Mouse (Mus musculus): ENCODE results near the gene Polr2l. TPM values are rescaled to one million over a fixed set of nuclear protein-coding genes. Genes with fewer than 3 reads are reported as not detected.
A peak's percentile ranks its signal among the peaks of the same experiment; 100 is the strongest.

Gene Polr2l
- polyA plus RNA-seq, 1 experiment from 2014 or later: 83.8 TPM

- peak overlapping the region; percentile 10; the same call in 1 of the 2 replicates for H3K4me3 ChIP-seq
- H3K27ac ChIP-seq: no peak overlapping the region
- peaks cover 42% of the 10 kb centered on the region for H3K4me1 ChIP-seq
- no peaks in the 10 kb centered on the region for H3K9me3 ChIP-seq
- 0 out of 2 replicates have a peak overlapping the region, but pooled peaks have one; percentile 9 for H3K9ac ChIP-seq
- ATAC-seq (replicated peaks): no peak
- H3K36me3 ChIP-seq (replicated peaks): no peaks in the 10 kb centered on the region
- WGBS: 8% methylated on average over 38 of the region's 38 CpGs
- peak overlapping the region; percentile 35 for H3K4me2 ChIP-seq
- peaks cover 61% of the 10 kb centered on the region for H3K27me3 ChIP-seq (replicated peaks)
Measured at GRCm38 (mm10) chr7:141464603-141465201, 10.2 kb downstream of the Polr2l start.

- no peak overlapping the region for H3K27ac ChIP-seq
- 0 out of 2 replicates have a peak, but pooled peaks cover 4% of the 10 kb centered on the region for H3K36me3 ChIP-seq (replicated peaks)
- 19% methylated on average over 12 of the region's 12 CpGs for WGBS
- H3K27me3 ChIP-seq (replicated peaks): peaks cover 65% of the 10 kb centered on the region
- no peak overlapping the region for H3K4me2 ChIP-seq
- H3K4me1 ChIP-seq: peaks cover 35% of the 10 kb centered on the region
- no peak for ATAC-seq (replicated peaks)
- no peak overlapping the region for H3K9ac ChIP-seq
- H3K4me3 ChIP-seq: 0 out of 2 replicates have a peak overlapping the region, but pooled peaks have one; percentile 10
- no peaks in the 10 kb centered on the region for H3K9me3 ChIP-seq
Measured at GRCm38 (mm10) chr7:141463824-141464602, 10.9 kb downstream of the Polr2l start.

GRCm38 (mm10) chr7:141462333-141462821, 12.6 kb downstream of the Polr2l start:
- Histone ChIP-seq H3K27ac (no peak overlapping the region), H3K9ac (0 out of 2 replicates have a peak overlapping the region, but pooled peaks have one; percentile 40), H3K36me3 (replicated peaks) (0 out of 2 replicates have a peak, but pooled peaks cover 4% of the 10 kb centered on the region), H3K4me2 (peak overlapping the region; percentile 59), H3K9me3 (no peaks in the 10 kb centered on the region), H3K4me3 (peak overlapping the region; percentile 38), H3K4me1 (peaks cover 20% of the 10 kb centered on the region), H3K27me3 (replicated peaks) (peaks cover 65% of the 10 kb centered on the region)
- ATAC-seq (replicated peaks): no peak
- 24% methylated on average over 5 of the region's 5 CpGs for WGBS

GRCm38 (mm10) chr7:141461521-141462332, 13.2 kb downstream of the Polr2l start:
- peaks cover 65% of the 10 kb centered on the region for H3K27me3 ChIP-seq (replicated peaks)
- H3K36me3 ChIP-seq (replicated peaks): 0 out of 2 replicates have a peak, but pooled peaks cover 4% of the 10 kb centered on the region
- H3K4me1 ChIP-seq: peaks cover 15% of the 10 kb centered on the region
- ATAC-seq (replicated peaks): no peak
- peak overlapping the region; percentile 59 for H3K4me2 ChIP-seq
- peak overlapping the region; percentile 38 for H3K4me3 ChIP-seq
- H3K9me3 ChIP-seq: no peaks in the 10 kb centered on the region
- peak overlapping the region; percentile 40 for H3K9ac ChIP-seq
- H3K27ac ChIP-seq: no peak overlapping the region
- WGBS: 3% methylated on average over 59 of the region's 59 CpGs

GRCm38 (mm10) chr7:141460391-141461113, 14.4 kb downstream of the Polr2l start, which contains the start of gene Cracr2b:
Gene Cracr2b (plus strand): TSS chr7:141461094.
- WGBS: 80% methylated on average over 15 of the region's 15 CpGs
- Histone ChIP-seq H3K4me3 (peak within 1 kb of the TSS; percentile 38), H3K9ac (peak within 1 kb of the TSS; percentile 40), H3K4me2 (peak within 1 kb of the TSS; percentile 59), H3K4me1 (peaks cover 27% of the 10 kb centered on the region), H3K27me3 (replicated peaks) (peaks cover 59% of the 10 kb centered on the region), H3K9me3 (no peaks in the 10 kb centered on the region), H3K27ac (no peak within 1 kb of the TSS), H3K36me3 (replicated peaks) (0 out of 2 replicates have a peak, but pooled peaks cover 4% of the 10 kb centered on the region)
- no peak for ATAC-seq (replicated peaks)

- 0 out of 2 replicates have a peak, but pooled peaks cover 4% of the 10 kb centered on the region for H3K36me3 ChIP-seq (replicated peaks)
- no peak overlapping the region for H3K4me2 ChIP-seq
- no peaks in the 10 kb centered on the region for H3K9me3 ChIP-seq
- peaks cover 27% of the 10 kb centered on the region for H3K4me1 ChIP-seq
- H3K9ac ChIP-seq: no peak overlapping the region
- no peak for ATAC-seq (replicated peaks)
- 86% methylated on average over 5 of the region's 5 CpGs for WGBS
- H3K4me3 ChIP-seq: no peak overlapping the region
- no peak overlapping the region for H3K27ac ChIP-seq
- H3K27me3 ChIP-seq (replicated peaks): peaks cover 53% of the 10 kb centered on the region
Measured at GRCm38 (mm10) chr7:141460001-141460390, 14.9 kb downstream of the Polr2l start.

GRCm38 (mm10) chr7:141459301-141459711, 15.6 kb downstream of the Polr2l start:
- Histone ChIP-seq H3K27ac (no peak overlapping the region), H3K9me3 (no peaks in the 10 kb centered on the region), H3K9ac (no peak overlapping the region), H3K4me2 (no peak overlapping the region), H3K27me3 (replicated peaks) (peaks cover 46% of the 10 kb centered on the region), H3K36me3 (replicated peaks) (0 out of 2 replicates have a peak, but pooled peaks cover 4% of the 10 kb centered on the region), H3K4me3 (no peak overlapping the region), H3K4me1 (peaks cover 25% of the 10 kb centered on the region)
- no peak for ATAC-seq (replicated peaks)
- 91% methylated on average over 17 of the region's 17 CpGs for WGBS

GRCm38 (mm10) chr7:141458661-141459060, 16.3 kb downstream of the Polr2l start:
- peaks cover 40% of the 10 kb centered on the region for H3K27me3 ChIP-seq (replicated peaks)
- ATAC-seq (replicated peaks): no peak
- H3K9ac ChIP-seq: no peak overlapping the region
- 89% methylated on average over 11 of the region's 11 CpGs for WGBS
- H3K36me3 ChIP-seq (replicated peaks): 0 out of 2 replicates have a peak, but pooled peaks cover 4% of the 10 kb centered on the region
- H3K4me3 ChIP-seq: no peak overlapping the region
- H3K27ac ChIP-seq: no peak overlapping the region
- H3K4me1 ChIP-seq: peaks cover 25% of the 10 kb centered on the region
- H3K9me3 ChIP-seq: no peaks in the 10 kb centered on the region
- H3K4me2 ChIP-seq: no peak overlapping the region

GRCm38 (mm10) chr7:141457986-141458660, 16.8 kb downstream of the Polr2l start:
- Histone ChIP-seq H3K4me1 (peaks cover 25% of the 10 kb centered on the region), H3K4me3 (no peak overlapping the region), H3K27me3 (replicated peaks) (peaks cover 34% of the 10 kb centered on the region), H3K9ac (no peak overlapping the region), H3K4me2 (no peak overlapping the region), H3K9me3 (no peaks in the 10 kb centered on the region), H3K27ac (no peak overlapping the region), H3K36me3 (replicated peaks) (0 out of 2 replicates have a peak, but pooled peaks cover 4% of the 10 kb centered on the region)
- WGBS: 75% methylated on average over 15 of the region's 15 CpGs
- ATAC-seq (replicated peaks): no peak

GRCm38 (mm10) chr7:141457236-141457635, 17.7 kb downstream of the Polr2l start:
- H3K27me3 ChIP-seq (replicated peaks): peaks cover 25% of the 10 kb centered on the region
- no peak overlapping the region for H3K4me3 ChIP-seq
- no peak overlapping the region for H3K4me2 ChIP-seq
- H3K4me1 ChIP-seq: peaks cover 25% of the 10 kb centered on the region
- no peak overlapping the region for H3K9ac ChIP-seq
- WGBS: 95% methylated on average over 14 of the region's 14 CpGs
- H3K9me3 ChIP-seq: no peaks in the 10 kb centered on the region
- no peak overlapping the region for H3K27ac ChIP-seq
- H3K36me3 ChIP-seq (replicated peaks): peaks cover 5% of the 10 kb centered on the region; the same call in 1 of the 2 replicates
- no peak for ATAC-seq (replicated peaks)

- Histone ChIP-seq H3K9me3 (no peaks in the 10 kb centered on the region), H3K9ac (no peak overlapping the region), H3K36me3 (replicated peaks) (peaks cover 10% of the 10 kb centered on the region; the same call in 1 of the 2 replicates), H3K27me3 (replicated peaks) (peaks cover 22% of the 10 kb centered on the region), H3K4me3 (no peak overlapping the region), H3K4me2 (peak overlapping the region; percentile 92), H3K4me1 (peaks cover 21% of the 10 kb centered on the region), H3K27ac (no peak overlapping the region)
- 92% methylated on average over 6 of the region's 6 CpGs for WGBS
- no peak for ATAC-seq (replicated peaks)
Measured at GRCm38 (mm10) chr7:141456739-141457138, 18.2 kb downstream of the Polr2l start.
